Mouse (Mus musculus): ENCODE results near the gene Ncor2. TPM values are rescaled to one million over a fixed set of nuclear protein-coding genes. Genes with fewer than 3 reads are reported as not detected.

The Ncor2 gene
- polyA plus RNA-seq, 1 experiment from 2014 or later = 17.0 TPM

- no peak overlapping the region for H3K27ac ChIP-seq (ENCODE audit: poor library complexity, severe bottlenecking)
- no peak overlapping the region for H3K4me3 ChIP-seq
- peaks cover 75% of the 10 kb centered on the region for H3K4me1 ChIP-seq (replicated peaks)
- no peak for ATAC-seq (ENCODE audit: insufficient number of reproducible peaks, low FRiP score)
- H3K4me2 ChIP-seq = no peak overlapping the region
- H3K36me3 ChIP-seq = peaks cover 50% of the 10 kb centered on the region
- 56% methylated on average over 2 of the region's 2 CpGs for WGBS
- H3K9me3 ChIP-seq (replicated peaks) = no peaks in the 10 kb centered on the region
- no peak overlapping the region for H3K9ac ChIP-seq
- H3K27me3 ChIP-seq (replicated peaks) = no peaks in the 10 kb centered on the region
Measured at GRCm38 (mm10) chr5:125070399-125070798, 108.6 kb downstream of the Ncor2 start.

GRCm38 (mm10) chr5:125069916-125070315 is 109.1 kb downstream of the Ncor2 start:
- H3K27ac ChIP-seq (ENCODE audit: poor library complexity, severe bottlenecking) = no peak overlapping the region
- peaks cover 71% of the 10 kb centered on the region for H3K4me1 ChIP-seq (replicated peaks)
- H3K4me3 ChIP-seq = no peak overlapping the region
- peaks cover 55% of the 10 kb centered on the region for H3K36me3 ChIP-seq
- no peak overlapping the region for H3K9ac ChIP-seq
- H3K27me3 ChIP-seq (replicated peaks) = no peaks in the 10 kb centered on the region
- no peak for ATAC-seq (ENCODE audit: insufficient number of reproducible peaks, low FRiP score)
- no peaks in the 10 kb centered on the region for H3K9me3 ChIP-seq (replicated peaks)
- no peak overlapping the region for H3K4me2 ChIP-seq
- 81% methylated on average over 5 of the region's 5 CpGs for WGBS

GRCm38 (mm10) chr5:125069426-125069825 is 109.6 kb downstream of the Ncor2 start:
- no peak for ATAC-seq (ENCODE audit: insufficient number of reproducible peaks, low FRiP score)
- H3K4me1 ChIP-seq (replicated peaks) = peaks cover 66% of the 10 kb centered on the region
- H3K9me3 ChIP-seq (replicated peaks) = no peaks in the 10 kb centered on the region
- WGBS = 78% methylated on average over 5 of the region's 5 CpGs
- H3K27me3 ChIP-seq (replicated peaks) = no peaks in the 10 kb centered on the region
- no peak overlapping the region for H3K9ac ChIP-seq
- H3K4me2 ChIP-seq = no peak overlapping the region
- H3K4me3 ChIP-seq = no peak overlapping the region
- no peak overlapping the region for H3K27ac ChIP-seq (ENCODE audit: poor library complexity, severe bottlenecking)
- peaks cover 60% of the 10 kb centered on the region for H3K36me3 ChIP-seq

- Histone ChIP-seq H3K36me3 (peaks cover 64% of the 10 kb centered on the region), H3K9ac (peak overlapping the region; percentile 38; the same call in 1 of the 2 replicates), H3K9me3 (replicated peaks) (no peaks in the 10 kb centered on the region), H3K4me3 (no peak overlapping the region), H3K4me2 (no peak overlapping the region), H3K27ac (ENCODE audit: poor library complexity, severe bottlenecking) (no peak overlapping the region), H3K4me1 (replicated peaks) (peaks cover 60% of the 10 kb centered on the region), H3K27me3 (replicated peaks) (no peaks in the 10 kb centered on the region)
- 62% methylated on average over 16 of the region's 16 CpGs for WGBS
- no peak for ATAC-seq (ENCODE audit: insufficient number of reproducible peaks, low FRiP score)
Measured at GRCm38 (mm10) chr5:125068371-125068951, 110.6 kb downstream of the Ncor2 start.

- Histone ChIP-seq H3K9ac (no peak overlapping the region), H3K36me3 (peaks cover 65% of the 10 kb centered on the region), H3K27ac (ENCODE audit: poor library complexity, severe bottlenecking) (no peak overlapping the region), H3K27me3 (replicated peaks) (no peaks in the 10 kb centered on the region), H3K4me3 (no peak overlapping the region), H3K4me2 (no peak overlapping the region), H3K9me3 (replicated peaks) (no peaks in the 10 kb centered on the region), H3K4me1 (replicated peaks) (peaks cover 60% of the 10 kb centered on the region)
- 85% methylated on average over 14 of the region's 14 CpGs for WGBS
- no peak for ATAC-seq (ENCODE audit: insufficient number of reproducible peaks, low FRiP score)
Measured at GRCm38 (mm10) chr5:125067673-125068072, 111.3 kb downstream of the Ncor2 start.

- no peak overlapping the region for H3K4me3 ChIP-seq
- no peak overlapping the region for H3K27ac ChIP-seq (ENCODE audit: poor library complexity, severe bottlenecking)
- H3K4me2 ChIP-seq = no peak overlapping the region
- H3K27me3 ChIP-seq (replicated peaks) = no peaks in the 10 kb centered on the region
- no peak overlapping the region for H3K9ac ChIP-seq
- H3K9me3 ChIP-seq (replicated peaks) = no peaks in the 10 kb centered on the region
- peaks cover 58% of the 10 kb centered on the region for H3K4me1 ChIP-seq (replicated peaks)
- 85% methylated on average over 13 of the region's 13 CpGs for WGBS
- peaks cover 62% of the 10 kb centered on the region for H3K36me3 ChIP-seq
- ATAC-seq (ENCODE audit: insufficient number of reproducible peaks, low FRiP score) = no peak
Measured at GRCm38 (mm10) chr5:125066479-125067471, 112.2 kb downstream of the Ncor2 start.

GRCm38 (mm10) chr5:125063015-125063414 is 116.0 kb downstream of the Ncor2 start:
- ATAC-seq (ENCODE audit: insufficient number of reproducible peaks, low FRiP score) = no peak
- Histone ChIP-seq H3K27me3 (replicated peaks) (no peaks in the 10 kb centered on the region), H3K36me3 (peaks cover 50% of the 10 kb centered on the region), H3K4me2 (no peak overlapping the region), H3K4me3 (no peak overlapping the region), H3K27ac (ENCODE audit: poor library complexity, severe bottlenecking) (no peak overlapping the region), H3K9me3 (replicated peaks) (no peaks in the 10 kb centered on the region), H3K9ac (no peak overlapping the region), H3K4me1 (replicated peaks) (peaks cover 57% of the 10 kb centered on the region)
- 63% methylated on average over 17 of the region's 17 CpGs for WGBS

GRCm38 (mm10) chr5:125058267-125058668 is 120.8 kb downstream of the Ncor2 start:
- Histone ChIP-seq H3K36me3 (peaks cover 26% of the 10 kb centered on the region), H3K4me3 (peak overlapping the region; percentile 40), H3K9ac (peak overlapping the region; percentile 72), H3K4me2 (peak overlapping the region; percentile 80), H3K27ac (ENCODE audit: poor library complexity, severe bottlenecking) (peak overlapping the region; percentile 29; the same call in 1 of the 2 replicates), H3K4me1 (replicated peaks) (peaks cover 97% of the 10 kb centered on the region), H3K27me3 (replicated peaks) (no peaks in the 10 kb centered on the region), H3K9me3 (replicated peaks) (no peaks in the 10 kb centered on the region)
- 2% methylated on average over 29 of the region's 29 CpGs for WGBS
- 0 out of 2 replicates have a peak, but pooled peaks have one; percentile 7 for ATAC-seq (ENCODE audit: insufficient number of reproducible peaks, low FRiP score)

GRCm38 (mm10) chr5:125057555-125058266 is 121.3 kb downstream of the Ncor2 start:
- Histone ChIP-seq H3K9me3 (replicated peaks) (no peaks in the 10 kb centered on the region), H3K4me1 (replicated peaks) (peaks cover 97% of the 10 kb centered on the region), H3K4me3 (peak overlapping the region; percentile 40), H3K27ac (ENCODE audit: poor library complexity, severe bottlenecking) (peak overlapping the region; percentile 29; the same call in 1 of the 2 replicates), H3K27me3 (replicated peaks) (no peaks in the 10 kb centered on the region), H3K9ac (peak overlapping the region; percentile 72), H3K36me3 (peaks cover 24% of the 10 kb centered on the region), H3K4me2 (peak overlapping the region; percentile 80)
- ATAC-seq (ENCODE audit: insufficient number of reproducible peaks, low FRiP score) = 0 out of 2 replicates have a peak, but pooled peaks have one; percentile 2
- 13% methylated on average over 29 of the region's 29 CpGs for WGBS

- 14% methylated on average over 19 of the region's 19 CpGs for WGBS
- Histone ChIP-seq H3K9ac (peak overlapping the region; percentile 72; the same call in 1 of the 2 replicates), H3K27ac (ENCODE audit: poor library complexity, severe bottlenecking) (0 out of 2 replicates have a peak overlapping the region, but pooled peaks have one; percentile 18), H3K36me3 (peaks cover 22% of the 10 kb centered on the region), H3K27me3 (replicated peaks) (no peaks in the 10 kb centered on the region), H3K4me3 (peak overlapping the region; percentile 40), H3K4me2 (peak overlapping the region; percentile 80), H3K9me3 (replicated peaks) (no peaks in the 10 kb centered on the region), H3K4me1 (replicated peaks) (peaks cover 99% of the 10 kb centered on the region)
- no peak for ATAC-seq (ENCODE audit: insufficient number of reproducible peaks, low FRiP score)
Measured at GRCm38 (mm10) chr5:125056696-125057554, 122.1 kb downstream of the Ncor2 start.
